Mouse (Mus musculus): ENCODE data around the gene Gli3. TPM values are rescaled to one million over a fixed set of nuclear protein-coding genes. Genes with fewer than 3 reads are reported as not detected.

Gli3 gene
- polyA plus RNA-seq, 1 experiment = 0.50 TPM

GRCm38 (mm10) chr13:15545346-15545896, 82.4 kb downstream of the Gli3 start:
- Histone ChIP-seq H3K27ac (ENCODE audit: insufficient read depth, low read length) (no peak overlapping the region), H3K36me3 (ENCODE audit: control insufficient read depth, insufficient read depth, low read length) (no peaks in the 10 kb centered on the region)
- TF ChIP-seq CTCF (IDR thresholded peaks at IDR 0.05; ENCODE audit: extremely low read depth, insufficient read depth, insufficient read length, insufficient replicate concordance) = no peak
- no peak for TF ChIP-seq POLR2A (IDR thresholded peaks at IDR 0.05; ENCODE audit: low read depth, low read length)

GRCm38 (mm10) chr13:15546258-15546657, 83.2 kb downstream of the Gli3 start:
- Histone ChIP-seq H3K27ac (ENCODE audit: insufficient read depth, low read length) (no peak overlapping the region), H3K27me3 (ENCODE audit: control insufficient read depth, insufficient read depth, low read length) (no peaks in the 10 kb centered on the region; the same call in 1 of the 2 replicates), H3K36me3 (ENCODE audit: control insufficient read depth, insufficient read depth, low read length) (no peaks in the 10 kb centered on the region), H3K4me1 (ENCODE audit: control insufficient read depth, insufficient read depth, insufficient read length) (no peaks in the 10 kb centered on the region), H3K4me3 (ENCODE audit: extremely low read depth, insufficient read depth, insufficient read length) (no peak overlapping the region)
- no peak for DNase-seq (ENCODE audit: low read depth in 1 of 2, low spot score in 2 of 2)
- WGBS = 69% methylated on average over 4 of the region's 4 CpGs
- TF ChIP-seq POLR2A (IDR thresholded peaks at IDR 0.05; ENCODE audit: low read depth, low read length) (no peak), CTCF (IDR thresholded peaks at IDR 0.05; ENCODE audit: extremely low read depth, insufficient read depth, insufficient read length, insufficient replicate concordance) (no peak)

More at GRCm38 (mm10) chr13:15545346-15545896, 82.4 kb downstream of the Gli3 start:
- Histone ChIP-seq H3K4me3 (ENCODE audit: extremely low read depth, insufficient read depth, insufficient read length) (no peak overlapping the region), H3K4me1 (ENCODE audit: control insufficient read depth, insufficient read depth, insufficient read length) (no peaks in the 10 kb centered on the region), H3K27me3 (ENCODE audit: control insufficient read depth, insufficient read depth, low read length) (no peaks in the 10 kb centered on the region)
- WGBS = 82% methylated on average over 4 of the region's 4 CpGs
- DNase-seq (ENCODE audit: low read depth in 1 of 2, low spot score in 2 of 2) = no peak

GRCm38 (mm10) chr13:15549466-15549865, 86.4 kb downstream of the Gli3 start:
- H3K36me3 ChIP-seq (ENCODE audit: control insufficient read depth, insufficient read depth, low read length) = no peaks in the 10 kb centered on the region
- WGBS = 75% methylated on average over 6 of the region's 6 CpGs
- H3K27me3 ChIP-seq (ENCODE audit: control insufficient read depth, insufficient read depth, low read length) = no peaks in the 10 kb centered on the region; the same call in 1 of the 2 replicates
- no peak overlapping the region for H3K4me3 ChIP-seq (ENCODE audit: extremely low read depth, insufficient read depth, insufficient read length)
- H3K4me1 ChIP-seq (ENCODE audit: control insufficient read depth, insufficient read depth, insufficient read length) = no peaks in the 10 kb centered on the region
- DNase-seq (ENCODE audit: low read depth in 1 of 2, low spot score in 2 of 2) = no peak
- H3K27ac ChIP-seq (ENCODE audit: insufficient read depth, low read length) = no peak overlapping the region
- TF ChIP-seq POLR2A (IDR thresholded peaks at IDR 0.05; ENCODE audit: low read depth, low read length) = no peak
- TF ChIP-seq CTCF (IDR thresholded peaks at IDR 0.05; ENCODE audit: extremely low read depth, insufficient read depth, insufficient read length, insufficient replicate concordance) = no peak

- H3K4me1 ChIP-seq (ENCODE audit: control insufficient read depth, insufficient read depth, insufficient read length) = no peaks in the 10 kb centered on the region
- no peak overlapping the region for H3K4me3 ChIP-seq (ENCODE audit: extremely low read depth, insufficient read depth, insufficient read length)
- H3K27ac ChIP-seq (ENCODE audit: insufficient read depth, low read length) = no peak overlapping the region
- no peaks in the 10 kb centered on the region; the same call in 1 of the 2 replicates for H3K27me3 ChIP-seq (ENCODE audit: control insufficient read depth, insufficient read depth, low read length)
- H3K36me3 ChIP-seq (ENCODE audit: control insufficient read depth, insufficient read depth, low read length) = no peaks in the 10 kb centered on the region
- TF ChIP-seq POLR2A (IDR thresholded peaks at IDR 0.05; ENCODE audit: low read depth, low read length) (no peak), CTCF (IDR thresholded peaks at IDR 0.05; ENCODE audit: extremely low read depth, insufficient read depth, insufficient read length, insufficient replicate concordance) (no peak)
- 91% methylated on average over 8 of the region's 8 CpGs for WGBS
- DNase-seq (ENCODE audit: low read depth in 1 of 2, low spot score in 2 of 2) = no peak
These were observed 87.1 kb downstream of the Gli3 start for GRCm38 (mm10) chr13:15550027-15550602.

- TF ChIP-seq POLR2A (IDR thresholded peaks at IDR 0.05; ENCODE audit: low read depth, low read length) (no peak), CTCF (IDR thresholded peaks at IDR 0.05; ENCODE audit: extremely low read depth, insufficient read depth, insufficient read length, insufficient replicate concordance) (no peak)
- H3K36me3 ChIP-seq (ENCODE audit: control insufficient read depth, insufficient read depth, low read length) = no peaks in the 10 kb centered on the region
- WGBS = 91% methylated on average over 6 of the region's 6 CpGs
- no peaks in the 10 kb centered on the region for H3K4me1 ChIP-seq (ENCODE audit: control insufficient read depth, insufficient read depth, insufficient read length)
- no peak overlapping the region for H3K4me3 ChIP-seq (ENCODE audit: extremely low read depth, insufficient read depth, insufficient read length)
- H3K27me3 ChIP-seq (ENCODE audit: control insufficient read depth, insufficient read depth, low read length) = no peaks in the 10 kb centered on the region; the same call in 1 of the 2 replicates
- DNase-seq (ENCODE audit: low read depth in 1 of 2, low spot score in 2 of 2) = no peak
- H3K27ac ChIP-seq (ENCODE audit: insufficient read depth, low read length) = no peak overlapping the region
These were observed 87.7 kb downstream of the Gli3 start for GRCm38 (mm10) chr13:15550731-15551130.

- H3K36me3 ChIP-seq (ENCODE audit: control insufficient read depth, insufficient read depth, low read length) = no peaks in the 10 kb centered on the region
- H3K4me1 ChIP-seq (ENCODE audit: control insufficient read depth, insufficient read depth, insufficient read length) = no peaks in the 10 kb centered on the region
- DNase-seq (ENCODE audit: low read depth in 1 of 2, low spot score in 2 of 2) = no peak
- H3K27ac ChIP-seq (ENCODE audit: insufficient read depth, low read length) = no peak overlapping the region
- WGBS = 91% methylated on average over 3 of the region's 3 CpGs
- H3K4me3 ChIP-seq (ENCODE audit: extremely low read depth, insufficient read depth, insufficient read length) = no peak overlapping the region
- TF ChIP-seq POLR2A (IDR thresholded peaks at IDR 0.05; ENCODE audit: low read depth, low read length) (no peak), CTCF (IDR thresholded peaks at IDR 0.05; ENCODE audit: extremely low read depth, insufficient read depth, insufficient read length, insufficient replicate concordance) (no peak)
- no peaks in the 10 kb centered on the region; the same call in 1 of the 2 replicates for H3K27me3 ChIP-seq (ENCODE audit: control insufficient read depth, insufficient read depth, low read length)
These were observed 89.0 kb downstream of the Gli3 start for GRCm38 (mm10) chr13:15552009-15552408.

- TF ChIP-seq CTCF (IDR thresholded peaks at IDR 0.05; ENCODE audit: extremely low read depth, insufficient read depth, insufficient read length, insufficient replicate concordance) = no peak
- Histone ChIP-seq H3K4me1 (ENCODE audit: control insufficient read depth, insufficient read depth, insufficient read length) (no peaks in the 10 kb centered on the region), H3K27ac (ENCODE audit: insufficient read depth, low read length) (no peak overlapping the region), H3K36me3 (ENCODE audit: control insufficient read depth, insufficient read depth, low read length) (no peaks in the 10 kb centered on the region), H3K27me3 (ENCODE audit: control insufficient read depth, insufficient read depth, low read length) (no peaks in the 10 kb centered on the region), H3K4me3 (ENCODE audit: extremely low read depth, insufficient read depth, insufficient read length) (no peak overlapping the region)
- 44% methylated on average over 2 of the region's 2 CpGs for WGBS
- no peak for DNase-seq (ENCODE audit: low read depth in 1 of 2, low spot score in 2 of 2)
These were observed 93.6 kb downstream of the Gli3 start for GRCm38 (mm10) chr13:15556646-15557098.

All from spleen, adult 2 months (tissue).